Mouse (Mus musculus): ENCODE measurements around the gene Ppil4.

Ppil4 gene

DNA sequence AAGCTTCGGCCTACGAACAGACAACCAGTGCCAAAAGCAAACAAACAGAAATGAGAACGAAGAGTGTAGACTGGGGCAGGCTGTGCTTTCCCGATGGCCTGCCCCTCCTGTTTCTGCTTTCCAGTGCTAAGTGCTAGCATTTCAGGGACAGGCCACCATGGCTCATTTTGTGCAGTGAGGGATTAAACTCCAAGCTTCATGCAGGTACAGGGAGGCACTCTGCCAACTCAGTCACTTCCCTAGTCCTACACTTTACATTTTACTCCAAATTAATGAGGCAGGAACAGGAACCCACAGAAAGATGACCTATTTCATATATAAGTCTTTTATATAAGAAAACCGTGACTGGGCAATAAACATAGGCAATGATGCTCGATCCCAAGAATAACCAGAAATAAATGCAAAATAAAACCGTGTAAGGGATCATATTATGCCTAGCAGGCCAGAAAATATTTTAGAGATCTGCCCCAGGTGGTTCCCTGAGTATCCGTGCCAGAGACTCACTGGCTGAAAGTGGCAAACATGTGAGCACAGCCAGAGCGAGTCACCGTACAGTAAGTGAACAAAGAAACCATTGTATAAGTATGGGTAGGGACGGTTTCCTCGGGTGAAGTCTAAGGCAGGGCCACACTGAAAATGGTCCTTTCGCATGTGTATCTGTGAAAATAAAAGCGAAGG is 68.7 kb downstream of the Ppil4 start:
- no peak for DNase-seq (ENCODE audit: low spot score in 2 of 2)

DNA sequence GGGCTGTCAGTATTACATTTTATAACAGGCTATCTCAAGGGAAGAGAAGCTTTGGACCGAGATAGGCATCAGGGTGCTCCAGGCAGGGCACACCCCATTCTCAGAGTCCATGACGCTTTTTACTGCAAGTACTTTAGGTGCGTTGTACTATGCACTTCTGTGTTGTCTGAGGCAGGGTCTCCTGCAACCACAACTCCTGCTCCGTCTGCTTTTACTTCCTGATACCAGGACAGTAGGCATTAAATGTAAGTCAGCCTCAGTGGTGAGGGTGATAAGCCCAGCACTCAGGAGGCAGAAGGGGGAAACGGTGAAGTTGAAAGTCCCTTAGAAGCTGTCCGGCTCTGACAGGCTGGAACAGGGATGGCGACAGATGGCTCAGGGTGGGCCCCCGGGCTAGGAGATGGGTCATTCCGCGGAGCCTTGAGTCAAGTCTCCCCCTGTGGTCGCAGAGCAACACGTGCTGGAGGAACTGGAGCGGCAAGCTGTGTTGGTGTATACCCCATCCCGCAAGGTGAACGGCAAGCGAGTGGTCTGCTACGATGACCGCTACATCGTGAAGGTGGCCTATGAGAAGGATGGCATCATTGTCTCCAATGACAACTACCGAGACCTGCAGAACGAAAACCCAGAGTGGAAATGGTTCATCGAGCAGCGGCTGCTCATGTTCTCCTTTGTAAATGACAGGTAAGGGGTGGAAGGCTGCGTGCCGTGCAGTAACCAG is 69.4 kb downstream of the Ppil4 start:
- no peak for DNase-seq (ENCODE audit: low spot score in 2 of 2)

DNA sequence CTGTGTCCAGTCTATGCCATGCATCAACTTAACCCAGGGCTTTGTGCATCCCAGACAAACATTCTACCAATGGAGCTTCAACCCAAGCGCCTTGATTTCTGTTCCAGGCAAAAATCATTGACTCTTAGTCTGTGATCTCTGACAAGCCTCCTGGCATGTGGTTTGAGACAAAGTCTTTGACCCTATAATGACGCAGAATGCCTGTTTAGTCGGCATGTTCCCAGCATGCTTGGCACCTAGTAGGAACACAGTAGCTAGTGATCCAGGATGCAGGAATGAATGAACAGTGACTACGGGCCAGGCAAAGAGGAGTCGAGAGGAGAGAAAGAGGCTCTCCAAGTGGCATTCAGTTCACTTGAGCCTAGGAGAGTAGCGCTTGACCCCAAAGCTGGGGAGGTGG is 70.7 kb downstream of the Ppil4 start:
- no peak for DNase-seq (ENCODE audit: low spot score in 2 of 2)

DNA sequence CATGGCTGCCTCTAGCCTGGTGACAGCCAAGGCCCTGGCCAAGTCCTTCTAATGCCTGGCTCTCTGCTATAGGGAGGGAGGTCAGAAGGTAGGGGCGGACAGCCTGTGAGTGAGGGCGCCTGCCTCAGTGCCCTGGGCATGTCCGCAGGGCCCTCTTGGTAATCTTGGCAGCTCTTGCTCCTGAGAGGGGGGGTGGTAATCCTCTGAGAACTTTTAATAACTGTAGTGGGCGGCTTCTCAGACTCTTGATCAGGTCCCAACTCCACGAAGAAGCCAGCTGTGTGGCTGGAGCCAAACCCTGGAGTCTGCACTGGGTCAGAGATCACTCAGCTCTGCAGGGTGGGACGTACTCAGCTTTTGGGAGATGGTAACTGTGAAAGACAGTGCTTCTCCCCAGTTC is 71.5 kb downstream of the Ppil4 start:
- no peak for DNase-seq (ENCODE audit: low spot score in 2 of 2)

DNA sequence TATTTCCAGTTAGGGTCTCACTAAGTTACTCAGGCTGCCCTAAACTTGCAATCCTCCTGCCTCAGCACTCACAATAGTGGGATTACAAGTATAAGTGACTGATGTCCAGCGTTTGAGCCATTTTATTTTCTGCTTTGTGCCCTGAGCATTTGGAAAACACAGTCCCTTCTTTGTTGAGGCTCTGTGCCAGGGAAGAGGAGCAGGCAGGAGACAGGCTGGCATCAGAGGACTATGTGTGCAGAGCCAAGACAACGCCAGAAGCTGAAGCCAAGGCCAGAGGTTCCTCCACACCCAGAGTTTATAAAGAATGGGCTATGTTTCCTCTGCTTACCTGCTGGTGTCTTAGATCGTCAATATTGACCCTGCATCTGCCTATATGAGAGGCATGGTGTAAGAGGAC is 72.1 kb downstream of the Ppil4 start:
- no peak for DNase-seq (ENCODE audit: low spot score in 2 of 2)

DNA sequence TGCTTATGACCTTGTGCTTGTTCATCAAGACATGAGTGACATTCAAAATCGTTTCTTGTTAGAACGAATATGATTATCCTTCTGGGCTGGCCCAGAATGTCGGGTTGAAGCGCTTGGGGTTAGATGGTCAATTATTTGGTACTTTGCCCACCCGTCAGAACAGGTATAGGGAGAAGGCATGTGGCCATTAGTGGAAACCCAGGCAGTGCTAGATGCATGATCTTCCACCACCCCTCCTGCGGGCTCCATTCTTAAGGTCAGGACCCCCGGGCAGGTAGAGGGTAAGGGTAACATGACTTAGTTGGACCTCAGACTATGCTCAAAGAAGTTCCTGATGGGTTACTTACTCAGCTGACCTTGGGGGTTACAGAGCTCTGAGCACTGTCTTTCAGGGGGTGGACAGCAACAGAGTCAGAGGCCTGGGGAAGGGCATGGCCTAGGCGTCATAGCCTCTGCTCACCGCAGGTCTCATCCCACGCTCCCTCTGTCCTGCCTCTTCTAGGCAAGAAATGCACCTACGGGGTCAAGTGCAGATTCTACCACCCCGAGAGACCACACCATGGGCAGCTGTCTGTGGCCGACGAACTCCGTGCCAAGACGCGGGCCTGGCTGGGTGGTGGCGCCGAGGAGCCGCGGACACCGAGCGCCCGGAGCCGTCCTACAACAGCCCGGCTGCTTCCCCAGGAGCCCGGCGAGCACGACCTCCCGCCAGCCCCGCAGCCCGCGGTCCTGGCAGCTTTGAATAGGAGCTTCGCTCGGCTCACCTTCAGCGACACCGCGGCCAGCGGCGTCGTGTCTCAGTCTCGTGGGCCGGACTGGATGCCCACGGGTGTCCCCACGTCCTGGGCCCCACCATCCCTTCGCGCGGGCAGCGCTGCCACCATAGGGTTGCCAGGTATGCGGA is 74.3 kb downstream of the Ppil4 start:
- DNase-seq (ENCODE audit: low spot score in 2 of 2) = no peak

DNA sequence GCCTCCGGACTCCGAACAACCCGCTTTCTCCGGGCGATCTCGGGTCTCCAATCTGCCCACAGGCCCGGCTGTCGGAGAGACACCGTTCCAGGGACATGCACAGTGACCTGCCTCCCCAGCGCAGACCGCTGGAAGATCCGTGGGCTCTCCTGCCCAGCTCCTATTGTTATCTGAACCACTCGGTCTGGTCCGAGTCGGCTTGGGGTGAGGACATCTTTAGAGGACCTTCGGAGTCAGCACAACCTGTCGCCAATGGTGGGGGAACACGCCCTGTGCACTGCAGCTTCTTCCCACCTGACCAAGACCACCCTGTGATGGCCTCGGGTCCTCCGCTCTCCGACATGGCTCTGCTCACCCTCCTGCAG is 75.0 kb downstream of the Ppil4 start:
- DNase-seq (ENCODE audit: low spot score in 2 of 2) = no peak

DNA sequence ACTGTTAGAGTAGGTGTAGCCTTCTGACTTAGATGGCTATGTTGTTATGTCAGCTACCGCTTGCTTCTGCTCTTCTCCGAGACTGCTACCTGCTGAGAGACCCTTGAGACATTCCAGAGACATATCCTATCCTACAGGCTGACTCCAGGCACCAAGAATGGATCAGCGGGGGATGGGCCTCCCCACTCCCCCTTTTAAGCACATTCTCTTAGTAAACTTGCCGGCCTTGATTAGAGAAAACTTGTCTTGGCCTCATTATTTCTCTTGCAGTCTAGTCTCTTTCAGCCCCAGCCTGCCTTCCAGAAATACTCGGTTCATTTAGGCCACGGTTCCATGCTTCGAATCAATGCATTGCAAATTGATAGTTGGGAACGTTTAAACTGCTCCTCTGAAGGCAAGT is 77.1 kb downstream of the Ppil4 start:
- DNase-seq (ENCODE audit: low spot score in 2 of 2) = no peak

DNA sequence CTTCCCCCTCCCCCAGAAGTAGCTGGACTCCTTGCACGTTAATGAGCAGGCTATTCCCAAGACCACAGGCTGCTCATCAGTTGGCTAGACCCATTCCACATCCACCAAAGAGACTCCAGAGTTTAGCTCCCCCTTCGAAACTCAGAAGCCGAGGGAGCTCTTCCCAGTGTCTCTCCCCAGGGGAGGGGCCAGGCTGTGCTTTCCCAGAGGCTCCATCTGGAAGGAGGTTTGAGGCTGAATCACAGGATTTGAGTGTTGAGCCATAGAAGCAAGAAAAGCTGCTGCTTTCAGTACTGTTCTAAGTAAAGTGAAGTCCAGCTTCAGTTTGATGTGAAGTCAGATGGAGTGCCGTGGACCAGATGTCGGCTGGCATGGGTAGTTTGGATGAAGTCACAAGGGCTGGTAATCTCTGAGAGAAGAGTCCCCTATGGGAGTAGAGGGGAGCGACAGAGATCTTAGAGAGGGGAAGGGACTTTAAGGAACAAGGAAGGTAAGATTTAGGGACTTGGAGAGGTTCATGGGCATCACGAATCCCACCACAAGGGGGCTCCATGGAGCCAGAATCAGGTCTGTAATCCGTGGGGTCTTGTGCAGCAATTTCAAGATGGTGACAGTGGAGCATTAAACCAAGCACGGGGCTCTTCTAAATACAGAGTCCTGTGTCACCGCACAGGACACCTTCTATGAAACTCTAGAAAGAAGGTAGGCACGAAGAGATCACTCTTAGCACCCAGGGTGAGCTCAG is 78.1 kb downstream of the Ppil4 start:
- peak in 1 of 2 experiments; percentile 46 for DNase-seq (ENCODE audit: low spot score in 2 of 2)

DNA sequence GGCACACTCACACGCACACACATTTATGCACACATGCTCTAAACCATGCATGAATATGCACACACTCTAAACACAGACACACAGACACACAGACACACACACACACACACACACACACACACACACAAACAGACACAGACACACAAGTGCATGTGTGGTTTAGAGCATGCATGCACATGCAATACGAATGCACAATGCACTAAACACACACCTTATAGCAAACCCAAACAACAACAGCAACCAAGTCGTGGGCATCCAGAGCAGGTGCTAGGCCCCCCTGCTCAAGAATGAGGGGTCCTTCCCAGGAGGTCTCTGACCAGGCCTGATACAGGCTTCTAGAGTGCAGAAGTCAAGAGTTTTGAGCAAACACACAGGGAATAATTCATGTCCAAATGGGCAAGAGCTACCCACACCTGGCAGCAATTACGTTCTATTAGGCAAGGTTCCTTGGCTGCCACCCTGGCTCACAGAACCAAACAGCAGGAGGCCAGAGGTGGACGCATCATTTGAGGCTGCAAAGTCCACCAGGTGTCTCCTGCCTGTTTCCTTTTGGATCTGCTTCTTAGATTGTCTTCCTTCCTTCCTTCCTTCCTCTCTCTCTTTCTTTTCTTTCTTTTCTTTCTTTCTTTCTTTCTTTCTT is 78.8 kb downstream of the Ppil4 start:
- DNase-seq (ENCODE audit: low spot score in 2 of 2) = no peak

Measured in natural killer cell, adult 2 months (primary cell).